Mouse (Mus musculus): ENCODE results near the gene Zp3r. TPM values are rescaled to one million over a fixed set of nuclear protein-coding genes. Genes with fewer than 3 reads are reported as not detected.
"Not testable (repeated sequence)": the region's sequence is repeated elsewhere in the genome, so short reads cannot be mapped to it uniquely, and the experiment has no call there.

The Zp3r gene
- polyA plus RNA-seq (2012; rRNA removed): 109 and 160 TPM in 2 replicates

DNA sequence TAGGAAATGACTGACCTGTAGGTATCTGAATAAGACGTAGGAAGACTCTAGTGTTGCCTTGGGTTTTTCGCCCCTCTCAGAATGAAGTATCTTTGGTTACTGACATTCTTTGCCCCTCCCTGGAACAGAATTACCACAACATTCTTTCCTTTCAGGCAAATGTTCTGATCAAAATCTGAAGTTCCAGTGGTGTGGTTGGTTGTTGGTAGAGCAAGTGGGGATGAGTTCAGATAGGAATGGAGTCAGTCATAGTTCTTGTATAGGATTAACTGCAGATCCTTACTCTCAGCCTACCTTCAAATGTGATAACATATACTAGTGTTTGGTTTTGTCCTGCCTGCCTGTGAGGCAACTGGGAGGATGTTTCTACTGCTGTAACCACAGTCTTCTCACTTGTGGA, at the start of gene Zp3r:
TSS of gene Zp3r (minus strand) at position 101 of the 400 bp plus-strand sequence.
- no peaks in the 10 kb centered on the region for H3K27me3 ChIP-seq (ENCODE audit: control insufficient read depth, insufficient read depth, low read length)
- no peaks in the 10 kb centered on the region for H3K36me3 ChIP-seq (ENCODE audit: control insufficient read depth, insufficient read depth, low read length)

DNA sequence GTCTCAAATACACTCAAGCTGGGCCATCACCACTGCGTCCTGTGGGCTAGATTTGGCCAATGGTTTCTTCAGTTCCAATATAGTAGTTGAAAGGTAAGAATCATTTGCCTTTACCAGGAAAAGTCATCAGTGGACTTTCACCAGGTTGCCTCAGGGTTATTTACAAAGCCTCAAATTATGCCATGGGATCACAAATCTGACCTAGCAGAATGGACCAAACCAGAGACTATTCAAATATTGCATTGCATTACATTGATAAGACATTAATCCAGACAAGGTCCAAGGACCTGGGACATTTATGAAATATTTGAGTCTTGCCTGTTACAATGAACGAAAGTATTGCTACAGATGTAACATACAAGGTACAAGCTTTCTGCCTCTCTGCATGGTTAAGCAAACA, 49.1 kb upstream of the Zp3r start:
- TF ChIP-seq CTCF (IDR thresholded peaks at IDR 0.05; ENCODE audit: control insufficient read depth, insufficient read depth, insufficient replicate concordance, low read depth, low read length): no peak
- no peak for TF ChIP-seq POLR2A (IDR thresholded peaks at IDR 0.05; ENCODE audit: control insufficient read depth, low read depth, low read length)
- H3K36me3 ChIP-seq (ENCODE audit: control insufficient read depth, insufficient read depth, low read length): no peaks in the 10 kb centered on the region
- H3K27ac ChIP-seq (ENCODE audit: control insufficient read depth, insufficient read depth, low read depth, low read length): no peak overlapping the region
- H3K4me3 ChIP-seq (ENCODE audit: control insufficient read depth, low read depth, low read length): no peak overlapping the region
- no peaks in the 10 kb centered on the region for H3K27me3 ChIP-seq (ENCODE audit: control insufficient read depth, insufficient read depth, low read length)
- H3K4me1 ChIP-seq (ENCODE audit: control insufficient read depth, insufficient read depth, low read length): no peaks in the 10 kb centered on the region

More for the DNA sequence above, at the start of gene Zp3r:
- Histone ChIP-seq H3K4me1 (ENCODE audit: control insufficient read depth, insufficient read depth, low read length) (peaks cover 4% of the 10 kb centered on the region), H3K27ac (ENCODE audit: control insufficient read depth, insufficient read depth, low read depth, low read length) (no peak within 1 kb of the TSS), H3K4me3 (ENCODE audit: control insufficient read depth, low read depth, low read length) (peak within 1 kb of the TSS; percentile 85)
- TF ChIP-seq POLR2A (IDR thresholded peaks at IDR 0.05; ENCODE audit: control insufficient read depth, low read depth, low read length) (no peak), CTCF (IDR thresholded peaks at IDR 0.05; ENCODE audit: control insufficient read depth, insufficient read depth, insufficient replicate concordance, low read depth, low read length) (no peak)

DNA sequence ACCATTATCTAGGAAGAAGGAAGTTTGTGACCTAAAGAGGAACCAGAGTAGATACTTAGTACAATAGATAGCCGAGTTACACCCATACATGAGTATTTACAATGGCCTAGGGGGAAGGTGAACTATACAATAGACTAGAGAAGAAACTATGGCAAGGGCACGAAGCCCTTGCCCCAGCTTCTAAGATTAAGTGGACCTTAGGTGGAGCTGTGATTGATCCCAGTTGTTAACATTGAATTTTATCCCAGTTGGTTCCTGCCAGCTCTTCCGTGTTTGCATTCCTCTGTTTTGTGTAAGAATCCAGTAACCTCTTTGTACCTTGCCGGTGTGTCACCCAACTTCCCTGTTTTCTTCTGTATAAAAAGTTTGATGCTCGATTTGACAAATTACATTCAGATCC, 34.2 kb upstream of the Zp3r start:
- not testable (repeated sequence) for H3K27me3 ChIP-seq (ENCODE audit: control insufficient read depth, insufficient read depth, low read length); H3K27ac ChIP-seq (ENCODE audit: control insufficient read depth, insufficient read depth, low read depth, low read length); H3K4me1 ChIP-seq (ENCODE audit: control insufficient read depth, insufficient read depth, low read length); H3K4me3 ChIP-seq (ENCODE audit: control insufficient read depth, low read depth, low read length); H3K36me3 ChIP-seq (ENCODE audit: control insufficient read depth, insufficient read depth, low read length)

DNA sequence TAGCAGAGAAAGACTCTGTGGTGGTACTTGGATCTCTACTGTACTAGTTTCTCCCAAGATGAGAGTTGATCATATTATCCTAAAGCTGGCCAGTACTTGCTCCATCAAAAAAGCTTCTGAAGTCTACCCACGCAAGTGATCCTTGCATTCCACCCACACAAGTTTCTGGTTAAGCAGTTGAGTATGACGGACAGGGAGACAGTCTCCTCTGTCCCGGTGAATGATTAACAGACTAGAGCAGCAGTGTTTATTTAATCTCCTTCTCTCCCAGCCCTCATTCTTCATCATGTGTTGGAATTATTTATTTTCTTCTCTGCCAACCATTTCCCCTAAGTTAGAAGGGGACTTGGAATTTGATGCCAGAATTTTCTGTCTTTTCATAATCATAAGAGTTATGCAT, 32.0 kb upstream of the Zp3r start, which contains the start of gene C4bp:
TSS of gene C4bp (minus strand) at position 179 of the 400 bp plus-strand sequence.
- TF ChIP-seq POLR2A (IDR thresholded peaks at IDR 0.05; ENCODE audit: control insufficient read depth, low read depth, low read length) (no peak), CTCF (IDR thresholded peaks at IDR 0.05; ENCODE audit: control insufficient read depth, insufficient read depth, insufficient replicate concordance, low read depth, low read length) (no peak)

DNA sequence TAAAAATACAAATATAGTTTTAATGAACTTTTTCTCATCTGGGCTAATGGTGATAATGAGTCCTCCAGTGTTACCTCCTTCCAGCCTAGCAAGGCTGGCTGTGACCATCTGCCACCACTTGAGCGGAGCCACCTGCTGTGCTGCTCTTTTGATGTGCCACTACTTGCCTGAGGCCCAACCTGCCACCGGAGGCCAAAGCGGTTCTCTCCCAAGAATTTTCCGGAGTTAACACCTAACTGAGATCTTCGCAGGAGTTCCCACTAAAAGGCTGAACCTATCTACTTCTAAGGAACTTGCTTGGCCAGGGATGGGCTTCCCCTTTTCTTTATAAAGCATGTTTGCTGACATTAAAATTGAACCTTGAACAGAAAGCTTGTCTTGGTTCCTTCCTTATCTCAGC, 30.2 kb upstream of the Zp3r start:
- not testable (repeated sequence) for H3K4me1 ChIP-seq (ENCODE audit: control insufficient read depth, insufficient read depth, low read length); H3K27ac ChIP-seq (ENCODE audit: control insufficient read depth, insufficient read depth, low read depth, low read length); H3K4me3 ChIP-seq (ENCODE audit: control insufficient read depth, low read depth, low read length); H3K36me3 ChIP-seq (ENCODE audit: control insufficient read depth, insufficient read depth, low read length); H3K27me3 ChIP-seq (ENCODE audit: control insufficient read depth, insufficient read depth, low read length)

More for the DNA sequence above, 32.0 kb upstream of the Zp3r start, which contains the start of gene C4bp:
- H3K4me1 ChIP-seq (ENCODE audit: control insufficient read depth, insufficient read depth, low read length): no peaks in the 10 kb centered on the region
- no peak within 1 kb of the TSS for H3K27ac ChIP-seq (ENCODE audit: control insufficient read depth, insufficient read depth, low read depth, low read length)
- H3K36me3 ChIP-seq (ENCODE audit: control insufficient read depth, insufficient read depth, low read length): no peaks in the 10 kb centered on the region
- no peak within 1 kb of the TSS for H3K4me3 ChIP-seq (ENCODE audit: control insufficient read depth, low read depth, low read length)
- H3K27me3 ChIP-seq (ENCODE audit: control insufficient read depth, insufficient read depth, low read length): no peaks in the 10 kb centered on the region

DNA sequence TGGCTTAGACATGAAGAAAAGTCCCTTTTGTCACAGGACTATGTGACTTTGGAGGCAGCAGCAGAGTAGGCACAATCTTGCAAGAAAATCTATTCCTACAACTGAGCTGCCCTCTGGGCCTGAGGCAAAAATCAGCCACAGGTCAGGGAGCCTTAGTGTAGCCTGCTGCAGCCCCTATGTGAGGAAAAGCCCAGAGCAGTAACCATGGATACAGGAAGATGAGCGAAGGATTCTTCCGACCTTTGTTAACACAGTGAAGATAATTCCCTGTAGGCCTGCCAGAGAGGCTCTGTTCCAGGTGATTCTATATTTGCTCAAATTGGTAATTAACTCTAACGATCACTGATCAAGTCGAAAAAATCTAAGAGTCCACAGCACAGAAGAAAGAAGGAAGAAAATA, 14.7 kb upstream of the Zp3r start:
- Histone ChIP-seq H3K27ac (ENCODE audit: control insufficient read depth, insufficient read depth, low read depth, low read length) (no peak overlapping the region), H3K4me3 (ENCODE audit: control insufficient read depth, low read depth, low read length) (no peak overlapping the region), H3K36me3 (ENCODE audit: control insufficient read depth, insufficient read depth, low read length) (no peaks in the 10 kb centered on the region), H3K27me3 (ENCODE audit: control insufficient read depth, insufficient read depth, low read length) (no peaks in the 10 kb centered on the region), H3K4me1 (ENCODE audit: control insufficient read depth, insufficient read depth, low read length) (no peaks in the 10 kb centered on the region)
- TF ChIP-seq CTCF (IDR thresholded peaks at IDR 0.05; ENCODE audit: control insufficient read depth, insufficient read depth, insufficient replicate concordance, low read depth, low read length) (no peak), POLR2A (IDR thresholded peaks at IDR 0.05; ENCODE audit: control insufficient read depth, low read depth, low read length) (no peak)

DNA sequence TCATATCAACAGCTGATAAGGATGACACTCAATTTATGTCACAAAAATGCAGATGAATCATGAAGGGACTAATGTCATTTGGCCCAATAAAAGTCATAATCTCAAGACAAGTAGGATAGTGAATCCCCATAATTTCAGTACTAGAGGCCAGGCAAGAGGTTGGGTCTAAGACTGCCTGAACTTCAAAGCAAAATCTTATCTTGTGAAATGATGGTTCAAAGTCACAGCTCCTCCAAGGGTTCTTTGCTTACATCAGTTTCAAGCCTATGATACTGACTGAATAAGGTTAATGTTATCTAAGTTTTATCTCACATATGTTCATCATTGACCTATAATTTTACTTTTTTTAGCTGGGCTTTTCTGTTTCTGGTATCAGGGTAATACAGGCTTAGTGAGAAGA, 11.5 kb upstream of the Zp3r start:
- Histone ChIP-seq H3K4me1 (ENCODE audit: control insufficient read depth, insufficient read depth, low read length) (no peaks in the 10 kb centered on the region), H3K27ac (ENCODE audit: control insufficient read depth, insufficient read depth, low read depth, low read length) (no peak overlapping the region), H3K36me3 (ENCODE audit: control insufficient read depth, insufficient read depth, low read length) (no peaks in the 10 kb centered on the region), H3K4me3 (ENCODE audit: control insufficient read depth, low read depth, low read length) (no peak overlapping the region), H3K27me3 (ENCODE audit: control insufficient read depth, insufficient read depth, low read length) (no peaks in the 10 kb centered on the region)
- TF ChIP-seq POLR2A (IDR thresholded peaks at IDR 0.05; ENCODE audit: control insufficient read depth, low read depth, low read length) (no peak), CTCF (IDR thresholded peaks at IDR 0.05; ENCODE audit: control insufficient read depth, insufficient read depth, insufficient replicate concordance, low read depth, low read length) (no peak)

DNA sequence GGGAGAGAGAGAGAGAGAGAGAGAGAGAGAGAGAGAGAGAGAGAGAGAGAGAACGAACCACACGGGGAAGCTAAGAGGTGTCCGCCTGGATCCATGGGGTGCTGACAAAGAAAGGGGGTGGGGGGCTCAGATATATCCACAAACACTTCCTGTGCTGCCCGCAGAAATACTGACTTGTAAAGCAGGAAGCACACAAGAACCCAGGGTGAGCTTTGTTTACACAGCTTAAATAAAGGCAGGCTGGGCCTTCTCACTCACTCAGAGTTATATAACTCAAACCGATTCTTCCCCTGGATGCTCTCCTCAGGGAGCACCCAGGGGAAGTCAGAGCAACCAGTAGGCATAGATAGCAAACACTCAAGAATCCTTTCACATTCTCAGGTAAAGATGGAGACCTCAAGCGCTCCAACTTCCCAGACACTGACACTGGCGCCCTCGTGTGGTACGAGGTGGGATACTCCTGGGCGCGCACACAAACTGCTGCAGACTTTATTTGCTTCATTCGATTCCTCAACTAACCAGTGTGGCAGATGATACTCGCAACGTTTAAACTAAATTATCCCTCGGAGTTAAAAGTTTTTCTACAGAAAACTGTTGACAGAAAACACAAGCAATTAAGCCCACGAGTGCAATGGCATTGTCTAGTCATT, 4.5 kb upstream of the Zp3r start:
- Histone ChIP-seq H3K27ac (ENCODE audit: control insufficient read depth, insufficient read depth, low read depth, low read length) (no peak overlapping the region), H3K4me1 (ENCODE audit: control insufficient read depth, insufficient read depth, low read length) (peaks cover 4% of the 10 kb centered on the region), H3K27me3 (ENCODE audit: control insufficient read depth, insufficient read depth, low read length) (no peaks in the 10 kb centered on the region), H3K4me3 (ENCODE audit: control insufficient read depth, low read depth, low read length) (no peak overlapping the region; the same call in 1 of the 2 replicates), H3K36me3 (ENCODE audit: control insufficient read depth, insufficient read depth, low read length) (no peaks in the 10 kb centered on the region)
- peak; percentile 93 for TF ChIP-seq CTCF (IDR thresholded peaks at IDR 0.05; ENCODE audit: control insufficient read depth, insufficient read depth, insufficient replicate concordance, low read depth, low read length)
- no peak for TF ChIP-seq POLR2A (IDR thresholded peaks at IDR 0.05; ENCODE audit: control insufficient read depth, low read depth, low read length)
